Mouse (Mus musculus): ENCODE measurements around the gene Sspo.

- TF ChIP-seq CTCF (IDR thresholded peaks at IDR 0.05; ENCODE audit: low read depth, low read length), result no peak
- TF ChIP-seq POLR2A (IDR thresholded peaks at IDR 0.05; ENCODE audit: extremely low read depth, insufficient read depth, low read length), result no peak
Observed at GRCm38 (mm10) chr6:48489741-48490140, 41.7 kb downstream of the Sspo start.

Data from liver, adult 2 months (tissue).